Mouse (Mus musculus): ENCODE results near the gene Imp4. TPM values are rescaled to one million over a fixed set of nuclear protein-coding genes. Genes with fewer than 3 reads are reported as not detected.

Gene Imp4
- polyA plus RNA-seq, 1 experiment from 2014 or later: 52.3 TPM

GRCm38 (mm10) chr1:34485461-34486188, 46.0 kb downstream of the Imp4 start:
- H3K4me2 ChIP-seq (replicated peaks; ENCODE audit: low read depth): peak overlapping the region; percentile 38
- H3K4me3 ChIP-seq (ENCODE audit: low read depth, low read length): peak overlapping the region; percentile 20; the same call in 1 of the 2 replicates
- peak; percentile 51; the same call in 1 of the 2 replicates for ATAC-seq (ENCODE audit: low FRiP score, low TSS enrichment)
- TF ChIP-seq CTCF (IDR thresholded peaks at IDR 0.05; ENCODE audit: low read depth): peak; percentile 78
- no peak for TF ChIP-seq EP300 (optimal IDR thresholded peaks at IDR 0.05)
- no peaks in the 10 kb centered on the region for H3K36me3 ChIP-seq (ENCODE audit: control insufficient read depth, insufficient read depth, low read length)
- H3K27ac ChIP-seq (replicated peaks): no peak overlapping the region
- no peaks in the 10 kb centered on the region for H3K4me1 ChIP-seq (replicated peaks; ENCODE audit: control insufficient read depth, insufficient read depth)
- no peaks in the 10 kb centered on the region for H3K27me3 ChIP-seq (ENCODE audit: control insufficient read depth, insufficient read depth, low read length)
- DNase-seq (ENCODE audit: low spot score): peak; percentile 55
- WGBS: 8% methylated on average over 25 of the region's 25 CpGs
- H3K9me3 ChIP-seq (ENCODE audit: control insufficient read depth, low read length): no peaks in the 10 kb centered on the region
- no peak overlapping the region for H3K9ac ChIP-seq (ENCODE audit: low read length)

- H3K36me3 ChIP-seq (ENCODE audit: control insufficient read depth, insufficient read depth, low read length): no peaks in the 10 kb centered on the region
- H3K9ac ChIP-seq (ENCODE audit: low read length): no peak overlapping the region
- H3K27me3 ChIP-seq (ENCODE audit: control insufficient read depth, insufficient read depth, low read length): no peaks in the 10 kb centered on the region
- TF ChIP-seq EP300 (optimal IDR thresholded peaks at IDR 0.05) (no peak), CTCF (IDR thresholded peaks at IDR 0.05; ENCODE audit: low read depth) (peak; percentile 22; the same call in 1 of the 2 replicates)
- no peak overlapping the region for H3K4me3 ChIP-seq (ENCODE audit: low read depth, low read length)
- H3K4me1 ChIP-seq (replicated peaks; ENCODE audit: control insufficient read depth, insufficient read depth): no peaks in the 10 kb centered on the region
- DNase-seq (ENCODE audit: low spot score) (no peak), ATAC-seq (ENCODE audit: low FRiP score, low TSS enrichment) (no peak)
- no peaks in the 10 kb centered on the region for H3K9me3 ChIP-seq (ENCODE audit: control insufficient read depth, low read length)
- H3K27ac ChIP-seq (replicated peaks): no peak overlapping the region
- H3K4me2 ChIP-seq (replicated peaks; ENCODE audit: low read depth): no peak overlapping the region
- WGBS: 87% methylated on average over 3 of the region's 3 CpGs
Observed at GRCm38 (mm10) chr1:34487383-34487782, 47.7 kb downstream of the Imp4 start.

- Histone ChIP-seq H3K27ac (replicated peaks) (no peak overlapping the region), H3K9me3 (ENCODE audit: control insufficient read depth, low read length) (no peaks in the 10 kb centered on the region), H3K4me3 (ENCODE audit: low read depth, low read length) (no peak overlapping the region), H3K27me3 (ENCODE audit: control insufficient read depth, insufficient read depth, low read length) (no peaks in the 10 kb centered on the region), H3K9ac (ENCODE audit: low read length) (no peak overlapping the region), H3K36me3 (ENCODE audit: control insufficient read depth, insufficient read depth, low read length) (no peaks in the 10 kb centered on the region), H3K4me1 (replicated peaks; ENCODE audit: control insufficient read depth, insufficient read depth) (no peaks in the 10 kb centered on the region), H3K4me2 (replicated peaks; ENCODE audit: low read depth) (no peak overlapping the region)
- DNase-seq (ENCODE audit: low spot score) (no peak), ATAC-seq (ENCODE audit: low FRiP score, low TSS enrichment) (no peak)
- TF ChIP-seq EP300 (optimal IDR thresholded peaks at IDR 0.05) (no peak), CTCF (IDR thresholded peaks at IDR 0.05; ENCODE audit: low read depth) (no peak)
- WGBS: 83% methylated on average over 6 of the region's 6 CpGs
Observed at GRCm38 (mm10) chr1:34489852-34490541, 50.3 kb downstream of the Imp4 start.

- DNase-seq (ENCODE audit: low spot score) (no peak), ATAC-seq (ENCODE audit: low FRiP score, low TSS enrichment) (no peak)
- Histone ChIP-seq H3K9me3 (ENCODE audit: control insufficient read depth, low read length) (no peaks in the 10 kb centered on the region), H3K27me3 (ENCODE audit: control insufficient read depth, insufficient read depth, low read length) (no peaks in the 10 kb centered on the region), H3K27ac (replicated peaks) (no peak overlapping the region), H3K4me2 (replicated peaks; ENCODE audit: low read depth) (no peak overlapping the region), H3K4me1 (replicated peaks; ENCODE audit: control insufficient read depth, insufficient read depth) (no peaks in the 10 kb centered on the region), H3K36me3 (ENCODE audit: control insufficient read depth, insufficient read depth, low read length) (no peaks in the 10 kb centered on the region), H3K9ac (ENCODE audit: low read length) (no peak overlapping the region), H3K4me3 (ENCODE audit: low read depth, low read length) (no peak overlapping the region)
- WGBS: 73% methylated on average over 4 of the region's 4 CpGs
- no peak for TF ChIP-seq CTCF (IDR thresholded peaks at IDR 0.05; ENCODE audit: low read depth)
- TF ChIP-seq EP300 (optimal IDR thresholded peaks at IDR 0.05): no peak
Observed at GRCm38 (mm10) chr1:34491480-34491879, 51.8 kb downstream of the Imp4 start.

Small RNA genes lying within 50 kb of the gene (microRNA-seq; reads per million reads assigned to microRNA genes)
- 1.3 reads per million for gene Mir5103

Other genes with a start within 250 kb of the Imp4 start
- gene Ccdc115, start 179 bp upstream of the Imp4 start, polyA plus RNA-seq (2015; fragmentation: Nextera tagmentation; extraction: Ambion mirVana): 37.1 and 39.3 TPM in 2 replicates
- gene Ptpn18, start 19.9 kb downstream of the Imp4 start, polyA plus RNA-seq (2015; fragmentation: Nextera tagmentation; extraction: Ambion mirVana): 26.9 and 29.4 TPM in 2 replicates
- gene Prss39, start 58.6 kb downstream of the Imp4 start, polyA plus RNA-seq (2015; fragmentation: Nextera tagmentation; extraction: Ambion mirVana): not detected in 2 replicates
- 1.6 and 1.9 TPM in 2 replicates for gene Cfc1, start 95.8 kb downstream of the Imp4 start, polyA plus RNA-seq (2015; fragmentation: Nextera tagmentation; extraction: Ambion mirVana)
- gene Prss40, start 121.1 kb downstream of the Imp4 start, polyA plus RNA-seq (2015; fragmentation: Nextera tagmentation; extraction: Ambion mirVana): 0.11 TPM in 1 of 2 replicates, not detected in the other
- gene Amer3, start 139.8 kb downstream of the Imp4 start, polyA plus RNA-seq (2015; fragmentation: Nextera tagmentation; extraction: Ambion mirVana): 0.21 and 0.36 TPM in 2 replicates